Mouse (Mus musculus): ENCODE results near the gene Gm14137. TPM values are rescaled to one million over a fixed set of nuclear protein-coding genes. Genes with fewer than 3 reads are reported as not detected.

The Gm14137 gene
- polyA plus RNA-seq, 1 experiment from 2014 or later: 0.32 TPM

GRCm38 (mm10) chr2:119163999-119164398 is 10.3 kb upstream of the Gm14137 start:
- H3K36me3 ChIP-seq (ENCODE audit: insufficient read depth): no peaks in the 10 kb centered on the region
- H3K4me1 ChIP-seq (ENCODE audit: insufficient read depth): 0 out of 2 replicates have a peak, but pooled peaks cover 3% of the 10 kb centered on the region
- no peak overlapping the region for H3K9ac ChIP-seq
- H3K4me3 ChIP-seq (ENCODE audit: low read depth, low read length): no peak overlapping the region
- peaks cover 5% of the 10 kb centered on the region for H3K27me3 ChIP-seq (ENCODE audit: insufficient read depth, low read length)
- DNase-seq: no peak
- no peak for TF ChIP-seq CTCF (IDR thresholded peaks at IDR 0.05; ENCODE audit: low read depth)
- H3K4me2 ChIP-seq: no peak overlapping the region
- 82% methylated on average over 4 of the region's 4 CpGs for WGBS
- H3K27ac ChIP-seq (ENCODE audit: low read depth): no peak overlapping the region
- ATAC-seq (ENCODE audit: insufficient read depth): no peak
- no peaks in the 10 kb centered on the region for H3K9me3 ChIP-seq (ENCODE audit: low read depth, low read length)

GRCm38 (mm10) chr2:119165401-119165800 is 8.9 kb upstream of the Gm14137 start:
- Histone ChIP-seq H3K27ac (ENCODE audit: low read depth) (no peak overlapping the region), H3K4me3 (ENCODE audit: low read depth, low read length) (no peak overlapping the region), H3K9me3 (ENCODE audit: low read depth, low read length) (no peaks in the 10 kb centered on the region), H3K4me1 (ENCODE audit: insufficient read depth) (0 out of 2 replicates have a peak, but pooled peaks cover 3% of the 10 kb centered on the region), H3K27me3 (ENCODE audit: insufficient read depth, low read length) (peaks cover 5% of the 10 kb centered on the region), H3K36me3 (ENCODE audit: insufficient read depth) (no peaks in the 10 kb centered on the region), H3K4me2 (no peak overlapping the region), H3K9ac (no peak overlapping the region)
- DNase-seq: no peak
- no peak for ATAC-seq (ENCODE audit: insufficient read depth)
- TF ChIP-seq CTCF (IDR thresholded peaks at IDR 0.05; ENCODE audit: low read depth): no peak

GRCm38 (mm10) chr2:119166901-119167865 is 7.1 kb upstream of the Gm14137 start, which contains the start of gene Gchfr:
Gchfr (plus strand) TSS chr2:119167773.
- under 1% methylated on average over 60 of the region's 60 CpGs for WGBS

GRCm38 (mm10) chr2:119167866-119168256 is 6.4 kb upstream of the Gm14137 start:
- 4% methylated on average over 26 of the region's 26 CpGs for WGBS
- peaks cover 5% of the 10 kb centered on the region for H3K27me3 ChIP-seq (ENCODE audit: insufficient read depth, low read length)
- peaks cover 8% of the 10 kb centered on the region for H3K4me1 ChIP-seq (ENCODE audit: insufficient read depth)
- peak overlapping the region; percentile 49 for H3K4me3 ChIP-seq (ENCODE audit: low read depth, low read length)
- no peak for DNase-seq
- peak overlapping the region; percentile 51 for H3K9ac ChIP-seq
- H3K9me3 ChIP-seq (ENCODE audit: low read depth, low read length): no peaks in the 10 kb centered on the region
- H3K4me2 ChIP-seq: peak overlapping the region; percentile 94
- no peak overlapping the region for H3K27ac ChIP-seq (ENCODE audit: low read depth)
- TF ChIP-seq CTCF (IDR thresholded peaks at IDR 0.05; ENCODE audit: low read depth): no peak
- no peaks in the 10 kb centered on the region for H3K36me3 ChIP-seq (ENCODE audit: insufficient read depth)
- peak; percentile 28; the same call in 1 of the 2 replicates for ATAC-seq (ENCODE audit: insufficient read depth)

More at GRCm38 (mm10) chr2:119166901-119167865, 7.1 kb upstream of the Gm14137 start, which contains the start of gene Gchfr:
- Histone ChIP-seq H3K4me1 (ENCODE audit: insufficient read depth) (0 out of 2 replicates have a peak, but pooled peaks cover 3% of the 10 kb centered on the region), H3K27ac (ENCODE audit: low read depth) (no peak within 1 kb of the TSS), H3K4me3 (ENCODE audit: low read depth, low read length) (peak within 1 kb of the TSS; percentile 49), H3K36me3 (ENCODE audit: insufficient read depth) (no peaks in the 10 kb centered on the region), H3K9ac (peak within 1 kb of the TSS; percentile 51), H3K4me2 (peak within 1 kb of the TSS; percentile 94), H3K9me3 (ENCODE audit: low read depth, low read length) (no peaks in the 10 kb centered on the region), H3K27me3 (ENCODE audit: insufficient read depth, low read length) (peaks cover 5% of the 10 kb centered on the region)
- TF ChIP-seq CTCF (IDR thresholded peaks at IDR 0.05; ENCODE audit: low read depth): 0 out of 2 replicates have a peak, but pooled peaks have one; percentile 8
- DNase-seq (peak; percentile 84), ATAC-seq (ENCODE audit: insufficient read depth) (peak; percentile 91)

GRCm38 (mm10) chr2:119170282-119170681 is 4.0 kb upstream of the Gm14137 start:
- H3K27ac ChIP-seq (ENCODE audit: low read depth): no peak overlapping the region
- no peak overlapping the region for H3K4me2 ChIP-seq
- DNase-seq: no peak
- WGBS: 78% methylated on average over 2 of the region's 2 CpGs
- peaks cover 14% of the 10 kb centered on the region for H3K4me1 ChIP-seq (ENCODE audit: insufficient read depth)
- no peaks in the 10 kb centered on the region for H3K9me3 ChIP-seq (ENCODE audit: low read depth, low read length)
- ATAC-seq (ENCODE audit: insufficient read depth): no peak
- no peak overlapping the region for H3K9ac ChIP-seq
- no peaks in the 10 kb centered on the region for H3K36me3 ChIP-seq (ENCODE audit: insufficient read depth)
- TF ChIP-seq CTCF (IDR thresholded peaks at IDR 0.05; ENCODE audit: low read depth): no peak
- no peak overlapping the region for H3K4me3 ChIP-seq (ENCODE audit: low read depth, low read length)
- H3K27me3 ChIP-seq (ENCODE audit: insufficient read depth, low read length): peaks cover 5% of the 10 kb centered on the region

- 43% methylated on average over 8 of the region's 8 CpGs for WGBS
- no peak for TF ChIP-seq CTCF (IDR thresholded peaks at IDR 0.05; ENCODE audit: low read depth)
- H3K4me1 ChIP-seq (ENCODE audit: insufficient read depth): peaks cover 14% of the 10 kb centered on the region
These were observed 2.7 kb upstream of the Gm14137 start for GRCm38 (mm10) chr2:119171574-119171973.

GRCm38 (mm10) chr2:119172446-119172845 is 1.9 kb upstream of the Gm14137 start:
- peak overlapping the region; percentile 41; the same call in 1 of the 2 replicates for H3K4me2 ChIP-seq
- H3K4me1 ChIP-seq (ENCODE audit: insufficient read depth): peaks cover 14% of the 10 kb centered on the region
- no peaks in the 10 kb centered on the region for H3K9me3 ChIP-seq (ENCODE audit: low read depth, low read length)
- WGBS: 84% methylated on average over 7 of the region's 7 CpGs
- H3K4me3 ChIP-seq (ENCODE audit: low read depth, low read length): no peak overlapping the region
- peaks cover 5% of the 10 kb centered on the region for H3K27me3 ChIP-seq (ENCODE audit: insufficient read depth, low read length)
- DNase-seq (no peak), ATAC-seq (ENCODE audit: insufficient read depth) (no peak)
- no peak for TF ChIP-seq CTCF (IDR thresholded peaks at IDR 0.05; ENCODE audit: low read depth)
- H3K36me3 ChIP-seq (ENCODE audit: insufficient read depth): no peaks in the 10 kb centered on the region; the same call in 1 of the 2 replicates
- no peak overlapping the region for H3K9ac ChIP-seq
- no peak overlapping the region for H3K27ac ChIP-seq (ENCODE audit: low read depth)

More at GRCm38 (mm10) chr2:119171574-119171973, 2.7 kb upstream of the Gm14137 start:
- Histone ChIP-seq H3K9ac (no peak overlapping the region), H3K9me3 (ENCODE audit: low read depth, low read length) (no peaks in the 10 kb centered on the region), H3K36me3 (ENCODE audit: insufficient read depth) (no peaks in the 10 kb centered on the region; the same call in 1 of the 2 replicates), H3K4me2 (no peak overlapping the region), H3K27me3 (ENCODE audit: insufficient read depth, low read length) (peaks cover 5% of the 10 kb centered on the region), H3K4me3 (ENCODE audit: low read depth, low read length) (no peak overlapping the region), H3K27ac (ENCODE audit: low read depth) (no peak overlapping the region)
- ATAC-seq (ENCODE audit: insufficient read depth) (no peak), DNase-seq (no peak)
